In the genomic region with DNA sequence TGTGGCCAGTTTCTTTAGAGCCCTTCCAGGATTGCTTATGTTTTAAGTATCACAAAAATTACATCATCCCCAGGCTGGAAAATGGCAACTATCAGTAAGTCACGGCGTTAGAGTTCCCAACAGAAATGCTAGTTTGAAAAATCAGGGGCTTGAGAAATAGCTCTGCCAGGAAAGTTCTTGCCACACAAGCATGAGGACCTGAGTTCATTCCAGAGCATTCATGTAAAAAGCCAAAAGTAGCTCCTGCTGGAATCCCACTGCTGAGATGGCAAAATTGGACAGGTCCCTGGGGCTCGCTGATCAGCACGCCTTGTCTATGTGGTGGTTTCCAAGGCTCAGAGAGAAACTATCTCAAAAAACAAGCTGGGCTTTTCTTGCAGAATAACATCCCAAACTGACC, we compare ENCODE assay signal across 24 mouse cellular contexts. TPM values are rescaled to one million over a fixed set of nuclear protein-coding genes. Genes with fewer than 3 reads are reported as not detected.
A peak's percentile ranks its signal among the peaks of the same experiment; 100 is the strongest.
DNase-seq lines count a peak whose midpoint lies in the region; ATAC-seq and TF ChIP-seq lines count a peak whose summit lies in the region.
"Had no signal": no experiment of that assay in that cellular context is flagged by ENCODE, and none has a peak within 500 bp of the region (broad histone marks: within the 10 kb centered on the region; RNA-seq: fewer than 3 reads in every experiment).

No protein-coding gene starts in this region.

- no peaks in the 10 kb centered on the region for H3K9me3 ChIP-seq in heart, embryonic 11.5 days (replicated peaks; ENCODE audit: control insufficient read depth, low read length)
- H3K9me3 ChIP-seq in lung, postnatal 0 days (ENCODE audit: low read length) = no peaks in the 10 kb centered on the region
- H3K9me3 ChIP-seq: embryonic facial prominence, embryonic 13.5 days; forebrain, embryonic 13.5 days; heart, embryonic 10.5 days; kidney, embryonic 15.5 days; liver, embryonic 13.5 days; midbrain, embryonic 12.5 days; neural tube, embryonic 15.5 days had no signal

- peak; percentile 9 for DNase-seq in adrenal gland, postnatal 14 days
- no peak for DNase-seq in adrenal gland, postnatal 4 days (ENCODE audit: low spot score in 2 of 2)
- DNase-seq in heart, adult 9 months (ENCODE audit: low spot score in 2 of 2) = peak; percentile 23 to 40
- DNase-seq in lung, postnatal 0 days (ENCODE audit: low spot score) = peak; percentile 24
- DNase-seq in lung, adult 2 months = no peak
- no peak for DNase-seq in spleen, adult 18-20 months
- DNase-seq: cerebellum, adult 2 months; cerebellum, postnatal 25 days; embryo, embryonic 11 days; layer of hippocampus, adult 9-11 months; liver, embryonic 13.5 days; right cerebral cortex, adult 18-20 months; right cerebral cortex, postnatal 4 days; thymus, adult 2 months; thymus, postnatal 4 days had no signal

- H3K4me1 ChIP-seq in heart, embryonic 11.5 days (ENCODE audit: control insufficient read depth, insufficient read depth, low read length) = peaks cover 4% of the 10 kb centered on the region
- H3K4me1 ChIP-seq in lung, postnatal 0 days (ENCODE audit: insufficient read depth, low read depth, low read length) = peaks cover 6% of the 10 kb centered on the region
- H3K4me1 ChIP-seq in lung, adult 2 months (ENCODE audit: control insufficient read depth, insufficient read depth, low read length) = peaks cover 15% of the 10 kb centered on the region
- H3K4me1 ChIP-seq: liver, embryonic 13.5 days; midbrain, embryonic 12.5 days had no signal

- ATAC-seq in heart, embryonic 11.5 days (replicated peaks; ENCODE audit: insufficient number of reproducible peaks, low FRiP score, low TSS enrichment) = no peak
- ATAC-seq in lung, postnatal 0 days = no peak
- ATAC-seq: forebrain, embryonic 13.5 days; hindbrain, postnatal 0 days had no signal

- no peak for TF ChIP-seq POLR2A in lung, adult 2 months (IDR thresholded peaks at IDR 0.05; ENCODE audit: borderline replicate concordance, extremely low read depth, low read depth, low read length)

- H3K4me3 ChIP-seq in heart, embryonic 11.5 days (ENCODE audit: low read depth, low read length) = no peak overlapping the region
- no peak overlapping the region for H3K4me3 ChIP-seq in lung, postnatal 0 days (ENCODE audit: low read depth, low read length)
- H3K4me3 ChIP-seq in lung, adult 2 months (replicated peaks; ENCODE audit: extremely low read depth, low read depth, low read length) = no peak overlapping the region
- H3K4me3 ChIP-seq: embryonic facial prominence, embryonic 13.5 days; erythroblast, embryonic 14.5 days; forebrain, embryonic 13.5 days; heart, embryonic 10.5 days; kidney, embryonic 15.5 days; liver, embryonic 13.5 days; midbrain, embryonic 12.5 days; neural tube, embryonic 15.5 days had no signal

- no peak for TF ChIP-seq CTCF in lung, postnatal 0 days (IDR thresholded peaks at IDR 0.05)
- no peak for TF ChIP-seq CTCF in lung, adult 2 months (IDR thresholded peaks at IDR 0.05; ENCODE audit: insufficient read depth, low read length)

- no peak overlapping the region for H3K9ac ChIP-seq in heart, embryonic 11.5 days (ENCODE audit: low read depth, low read length)
- H3K9ac ChIP-seq in lung, postnatal 0 days (replicated peaks; ENCODE audit: low read depth) = no peak overlapping the region
- H3K9ac ChIP-seq: embryonic facial prominence, embryonic 13.5 days; forebrain, embryonic 13.5 days; kidney, embryonic 15.5 days; liver, embryonic 13.5 days; midbrain, embryonic 12.5 days; neural tube, embryonic 15.5 days had no signal

- TF ChIP-seq EP300 in lung, postnatal 0 days (IDR thresholded peaks at IDR 0.05) = no peak

- H3K36me3 ChIP-seq in heart, embryonic 11.5 days (ENCODE audit: control insufficient read depth, insufficient read depth, low read length) = no peaks in the 10 kb centered on the region
- no peaks in the 10 kb centered on the region for H3K36me3 ChIP-seq in lung, postnatal 0 days (ENCODE audit: insufficient read depth, low read length)
- H3K36me3 ChIP-seq: embryonic facial prominence, embryonic 13.5 days; heart, embryonic 10.5 days; kidney, embryonic 15.5 days; liver, embryonic 13.5 days; midbrain, embryonic 12.5 days; neural tube, embryonic 15.5 days had no signal

- 46% methylated on average over 4 of the region's 4 CpGs for WGBS in heart, embryonic 11.5 days (ENCODE audit: insufficient replicate concordance)
- 61% methylated on average over 4 of the region's 4 CpGs for WGBS in lung, postnatal 0 days
- 65% methylated on average over 4 of the region's 4 CpGs for WGBS in lung, adult 2 months

- H3K27me3 ChIP-seq in heart, embryonic 11.5 days (ENCODE audit: control insufficient read depth, insufficient read depth, low read length) = no peaks in the 10 kb centered on the region
- no peaks in the 10 kb centered on the region for H3K27me3 ChIP-seq in lung, postnatal 0 days (replicated peaks; ENCODE audit: insufficient read depth, low read length)
- H3K27me3 ChIP-seq: embryonic facial prominence, embryonic 13.5 days; forebrain, embryonic 13.5 days; kidney, embryonic 15.5 days; liver, embryonic 13.5 days; midbrain, embryonic 12.5 days; neural tube, embryonic 15.5 days had no signal

- no peak overlapping the region for H3K27ac ChIP-seq in heart, embryonic 11.5 days (ENCODE audit: low read depth, low read length)
- H3K27ac ChIP-seq in lung, postnatal 0 days (ENCODE audit: low read length) = no peak overlapping the region
- H3K27ac ChIP-seq: embryonic facial prominence, embryonic 13.5 days; forebrain, embryonic 13.5 days; heart, embryonic 10.5 days; hindbrain, postnatal 0 days; liver, embryonic 13.5 days; midbrain, embryonic 12.5 days; neural tube, embryonic 15.5 days had no signal

- no peak overlapping the region for H3K4me2 ChIP-seq in heart, embryonic 11.5 days
- H3K4me2 ChIP-seq in lung, postnatal 0 days (replicated peaks; ENCODE audit: low read depth, low read length) = no peak overlapping the region
- H3K4me2 ChIP-seq: embryonic facial prominence, embryonic 13.5 days; forebrain, embryonic 13.5 days; kidney, embryonic 15.5 days; liver, embryonic 13.5 days; midbrain, embryonic 12.5 days; neural tube, embryonic 15.5 days had no signal

RNA-seq across cellular contexts. Expression of a gene that starts 19.0 kb away (rescaled TPM):
- total RNA-seq in adrenal gland, postnatal 14 days (2021) = 13.7 and 17.5 TPM in 2 replicates
- 10 to 100 TPM; 18.7 to 21.9 TPM for total RNA-seq in adrenal gland, postnatal 4 days (2021)
- 2.8 and 3.7 TPM in 2 replicates for polyA plus RNA-seq in heart, embryonic 11.5 days (2014; fragmentation: Nextera tagmentation; extraction: Ambion mirVana)
- polyA plus RNA-seq in lung, postnatal 0 days (2015; fragmentation: Nextera tagmentation; extraction: Ambion mirVana) = 9.3 and 14.5 TPM in 2 replicates
- polyA plus RNA-seq in lung, adult 2 months (2012; rRNA removed) = 25.7 and 34.7 TPM in 2 replicates
- polyA plus RNA-seq: erythroblast, embryonic 14.5 days had no signal

Comparison
In these comparisons a context has a peak if more than half of its experiments do, and no peak if none do; other contexts are left out.
1. DNase-seq: peak in adrenal gland, postnatal 14 days (single experiment), heart, adult 9 months (2 of 2) and lung, postnatal 0 days (single experiment); none in adrenal gland, postnatal 4 days (0 of 2), lung, adult 2 months (single experiment) and spleen, adult 18-20 months (0 of 2).